ENCODE assay signal across 20 mouse cellular contexts in genomic region chr6:128455835-128456605, GRCm38 (mm10). TPM values are rescaled to one million over a fixed set of nuclear protein-coding genes. Genes with fewer than 3 reads are reported as not detected.
DNase-seq lines count a peak whose midpoint lies in the region; ATAC-seq and TF ChIP-seq lines count a peak whose summit lies in the region.
"Had no signal": no experiment of that assay in that cellular context is flagged by ENCODE, and none has a peak within 500 bp of the region (broad histone marks: within the 10 kb centered on the region; RNA-seq: fewer than 3 reads in every experiment).

No protein-coding gene starts in this region.

- no peak overlapping the region for H3K4me3 ChIP-seq in stomach, postnatal 0 days (ENCODE audit: low read depth, low read length)
- H3K4me3 ChIP-seq: forebrain, embryonic 10.5 days; heart, embryonic 13.5 days; midbrain, embryonic 13.5 days; myocyte; neural tube, embryonic 15.5 days had no signal

- no peaks in the 10 kb centered on the region for H3K4me1 ChIP-seq in stomach, postnatal 0 days (replicated peaks; ENCODE audit: control insufficient read depth, insufficient read depth)
- H3K4me1 ChIP-seq: forebrain, embryonic 10.5 days; heart, embryonic 13.5 days; midbrain, embryonic 13.5 days; neural tube, embryonic 15.5 days had no signal

- TF ChIP-seq CTCF in stomach, postnatal 0 days (IDR thresholded peaks at IDR 0.05; ENCODE audit: low read depth): no peak

- H3K36me3 ChIP-seq in stomach, postnatal 0 days (ENCODE audit: control insufficient read depth, insufficient read depth, low read length): no peaks in the 10 kb centered on the region
- H3K36me3 ChIP-seq: forebrain, embryonic 10.5 days; heart, embryonic 13.5 days; midbrain, embryonic 13.5 days; neural tube, embryonic 15.5 days had no signal

- no peak overlapping the region for H3K4me2 ChIP-seq in stomach, postnatal 0 days (replicated peaks; ENCODE audit: low read depth)
- H3K4me2 ChIP-seq: heart, embryonic 13.5 days; midbrain, embryonic 13.5 days; neural tube, embryonic 15.5 days had no signal

- WGBS in stomach, postnatal 0 days: 62% methylated on average over 12 of the region's 12 CpGs

- no peak overlapping the region for H3K9ac ChIP-seq in stomach, postnatal 0 days (ENCODE audit: low read length)
- H3K9ac ChIP-seq: heart, embryonic 13.5 days; midbrain, embryonic 13.5 days; neural tube, embryonic 15.5 days had no signal

- no peaks in the 10 kb centered on the region for H3K9me3 ChIP-seq in stomach, postnatal 0 days (ENCODE audit: control insufficient read depth, low read length)
- H3K9me3 ChIP-seq: forebrain, embryonic 10.5 days; heart, embryonic 13.5 days; midbrain, embryonic 13.5 days; neural tube, embryonic 15.5 days had no signal

- ATAC-seq in stomach, postnatal 0 days (ENCODE audit: low FRiP score, low TSS enrichment): no peak
- ATAC-seq: hindbrain, postnatal 0 days; midbrain, embryonic 13.5 days had no signal

- H3K27me3 ChIP-seq in stomach, postnatal 0 days (ENCODE audit: control insufficient read depth, insufficient read depth, low read length): no peaks in the 10 kb centered on the region
- H3K27me3 ChIP-seq: heart, embryonic 13.5 days; midbrain, embryonic 13.5 days; neural tube, embryonic 15.5 days had no signal

- no peak for TF ChIP-seq EP300 in stomach, postnatal 0 days (optimal IDR thresholded peaks at IDR 0.05)

- peak; percentile 62 to 76 for DNase-seq in layer of hippocampus, adult 18-20 months (ENCODE audit: low spot score in 2 of 2)
- DNase-seq in layer of hippocampus, postnatal 14 days (ENCODE audit: low spot score in 2 of 2): no peak
- DNase-seq in right cerebral cortex, adult 18-20 months: peak; percentile 41
- no peak for DNase-seq in right cerebral cortex, postnatal 4 days
- peak; percentile 68 for DNase-seq in brain, adult 2 months (ENCODE audit: low read depth, low spot score)
- DNase-seq in stomach, postnatal 0 days (ENCODE audit: low spot score): no peak
- no peak for DNase-seq in spleen, postnatal 4 days (ENCODE audit: low spot score in 2 of 2)
- DNase-seq: cerebellum, adult 9-11 months; heart, postnatal 36 days; kidney, adult 18-20 months; kidney, postnatal 25 days; liver; lung, adult 18-20 months; thymus, postnatal 14 days had no signal

- H3K27ac ChIP-seq in stomach, postnatal 0 days (replicated peaks): no peak overlapping the region
- H3K27ac ChIP-seq: forebrain, embryonic 10.5 days; heart, embryonic 13.5 days; hindbrain, postnatal 0 days; midbrain, embryonic 13.5 days; neural tube, embryonic 15.5 days had no signal

RNA-seq across cellular contexts. Expression of gene Fkbp4, which starts 17.5 kb away (rescaled TPM):
- 100 to 1,000 TPM; 123 to 132 TPM for total RNA-seq in layer of hippocampus, adult 18-20 months (2021)
- 100 to 1,000 TPM in 1 of 2 experiments, 10 to 100 TPM in 1; 90.5 to 105 TPM for total RNA-seq in layer of hippocampus, postnatal 14 days (2021)
- 180 TPM in 2 replicates for polyA plus RNA-seq in stomach, postnatal 0 days (2015; fragmentation: Nextera tagmentation; extraction: Ambion mirVana)

RNA-seq across cellular contexts. Expression of gene Itfg2, which starts 31.3 kb away (rescaled TPM):
- total RNA-seq in layer of hippocampus, adult 18-20 months (2021): 10 to 100 TPM; 21.1 to 26.3 TPM
- 10 to 100 TPM; 18.5 to 29.9 TPM for total RNA-seq in layer of hippocampus, postnatal 14 days (2021)
- polyA plus RNA-seq in stomach, postnatal 0 days (2015; fragmentation: Nextera tagmentation; extraction: Ambion mirVana): 13.6 and 14.8 TPM in 2 replicates

RNA-seq across cellular contexts. Expression of gene Nrip2, which starts 56.9 kb away (rescaled TPM):
- 10 to 100 TPM; 14.6 to 16.4 TPM for total RNA-seq in layer of hippocampus, adult 18-20 months (2021)
- 10 to 100 TPM in 1 of 2 experiments, 1 to 10 TPM in 1; 8.4 to 10.7 TPM for total RNA-seq in layer of hippocampus, postnatal 14 days (2021)
- 2.2 and 3.4 TPM in 2 replicates for polyA plus RNA-seq in stomach, postnatal 0 days (2015; fragmentation: Nextera tagmentation; extraction: Ambion mirVana)

Comparison
In these comparisons a context has a peak if more than half of its experiments do, and no peak if none do; other contexts are left out.
1. DNase-seq: peak in layer of hippocampus, adult 18-20 months (2 of 2), right cerebral cortex, adult 18-20 months (single experiment) and brain, adult 2 months (single experiment); none in layer of hippocampus, postnatal 14 days (0 of 2), right cerebral cortex, postnatal 4 days (single experiment), stomach, postnatal 0 days (single experiment) and spleen, postnatal 4 days (0 of 2).